Mouse (Mus musculus) midbrain, postnatal 0 days (tissue): ENCODE data around the gene Xylt1. TPM values are rescaled to one million over a fixed set of nuclear protein-coding genes. Genes with fewer than 3 reads are reported as not detected.

Experiments used
- ATAC-seq: fragments of 200-750 bp; cut with Nextera tagmentation; 2 replicates; pipeline ENCODE4 v1.8.0; 2017; ENCODE audit warnings: moderate number of reproducible peaks, mild to moderate bottlenecking, moderate TSS enrichment, moderate library complexity; ENCODE audit not compliant: low FRiP score
- DNase-seq: peaks from one replicate; pipeline ENCODE4 v3.0.0-alpha.2; 2015; ENCODE audit warnings: low spot score
- H3K27ac ChIP-seq: fragments of 300-500 bp; sonication (generic); 2 replicates; pipeline ENCODE4 v1.5.1; 2014; ENCODE audit warnings: low read depth, mild to moderate bottlenecking, low read length, mixed read lengths
- H3K27me3 ChIP-seq: fragments of 300-500 bp; sonication (generic); 2 replicates; pipeline ENCODE4 v1.6.1; 2014; ENCODE audit warnings: low read length, control low read depth, mixed read lengths; ENCODE audit not compliant: insufficient read depth
- H3K36me3 ChIP-seq: fragments of 300-500 bp; sonication (generic); 2 replicates; pipeline ENCODE4 v1.6.1; 2014; ENCODE audit warnings: low read length, control low read depth, mixed read lengths; ENCODE audit not compliant: insufficient read depth
- H3K4me1 ChIP-seq: fragments of 300-500 bp; sonication (generic); 2 replicates; pipeline ENCODE4 v1.6.1; 2014; ENCODE audit warnings: mild to moderate bottlenecking, control low read depth, antibody characterized with exemption, low read length, mixed read lengths; ENCODE audit not compliant: insufficient read depth
- H3K4me2 ChIP-seq: fragments of 300-500 bp; sonication (generic); 2 replicates; pipeline ENCODE4 v1.6.1; 2014; ENCODE audit warnings: low read depth, mild to moderate bottlenecking, low read length, mixed read lengths; ENCODE audit not compliant: poor library complexity, severe bottlenecking
- H3K4me3 ChIP-seq: fragments of 300-500 bp; sonication (generic); 2 replicates; pipeline ENCODE4 v1.5.1; 2014; ENCODE audit warnings: low read depth, mild to moderate bottlenecking, low read length, moderate library complexity
- H3K9ac ChIP-seq: fragments of 300-500 bp; sonication (generic); replicated peaks from 2 replicates; pipeline ENCODE4 v1.6.1; 2014; ENCODE audit warnings: mild to moderate bottlenecking, low read length, moderate library complexity, mixed read lengths; ENCODE audit not compliant: poor library complexity, severe bottlenecking
- H3K9me3 ChIP-seq: fragments of 300-500 bp; sonication (generic); 2 replicates; pipeline ENCODE4 v1.6.1; 2016; ENCODE audit warnings: low read length, control low read depth
- CTCF ChIP-seq: IDR thresholded peaks from 2 replicates; pipeline ENCODE4 v1.5.1; 2016; ENCODE audit warnings: antibody characterized with exemption, mild to moderate bottlenecking
- WGBS: fragments of 180-500 bp; shearing (Covaris S2); extraction: QIAGEN DNeasy Blood & Tissue Kit; methylation state at CpG from one replicate; pipeline ENCODE4 v1.1.7; 2014; 5-methylcytosine and 5-hydroxymethylcytosine counted together
- polyA plus RNA-seq: library from polyadenylated mRNA; unstranded; fragments of >200 nt; fragmentation: Nextera tagmentation; extraction: Ambion mirVana; gene quantifications from 2 replicates; pipeline ENCODE4 v1.2.1, GENCODE M21; 2015
- total RNA-seq: library from RNA; depleted of rRNA; stranded (reverse); fragments of >200 nt; gene quantifications from 2 replicates; pipeline ENCODE4 v1.2.3, GENCODE M21; 2014

The Xylt1 gene
- total and polyA plus RNA-seq, 2 experiments from 2014 or later, result 2.5 to 16.4 TPM

- H3K9me3 ChIP-seq, result no peaks in the 10 kb centered on the region
- peak; percentile 48; the same call in 1 of the 2 replicates for ATAC-seq
- H3K27me3 ChIP-seq, result no peaks in the 10 kb centered on the region
- no peak overlapping the region for H3K4me2 ChIP-seq
- no peak overlapping the region for H3K9ac ChIP-seq
- DNase-seq, result peak; percentile 88
- TF ChIP-seq CTCF, result no peak
- peaks cover 3% of the 10 kb centered on the region; the same call in 1 of the 2 replicates for H3K4me1 ChIP-seq
- WGBS, result 36% methylated on average over 19 of the region's 19 CpGs
- H3K4me3 ChIP-seq, result no peak overlapping the region
- no peaks in the 10 kb centered on the region for H3K36me3 ChIP-seq
- H3K27ac ChIP-seq, result peak overlapping the region; percentile 38
Observed at GRCm38 (mm10) chr7:117472781-117473743, 92.3 kb downstream of the Xylt1 start.

- ATAC-seq (no peak), DNase-seq (no peak)
- no peaks in the 10 kb centered on the region for H3K9me3 ChIP-seq
- WGBS, result 26% methylated on average over 2 of the region's 2 CpGs
- H3K4me2 ChIP-seq, result no peak overlapping the region
- H3K4me3 ChIP-seq, result no peak overlapping the region
- TF ChIP-seq CTCF, result no peak
- no peaks in the 10 kb centered on the region for H3K36me3 ChIP-seq
- H3K27me3 ChIP-seq, result no peaks in the 10 kb centered on the region
- H3K4me1 ChIP-seq, result peaks cover 3% of the 10 kb centered on the region; the same call in 1 of the 2 replicates
- H3K27ac ChIP-seq, result 0 out of 2 replicates have a peak overlapping the region, but pooled peaks have one; percentile 38
- H3K9ac ChIP-seq, result no peak overlapping the region
Observed at GRCm38 (mm10) chr7:117474302-117474701, 93.5 kb downstream of the Xylt1 start.

DNA sequence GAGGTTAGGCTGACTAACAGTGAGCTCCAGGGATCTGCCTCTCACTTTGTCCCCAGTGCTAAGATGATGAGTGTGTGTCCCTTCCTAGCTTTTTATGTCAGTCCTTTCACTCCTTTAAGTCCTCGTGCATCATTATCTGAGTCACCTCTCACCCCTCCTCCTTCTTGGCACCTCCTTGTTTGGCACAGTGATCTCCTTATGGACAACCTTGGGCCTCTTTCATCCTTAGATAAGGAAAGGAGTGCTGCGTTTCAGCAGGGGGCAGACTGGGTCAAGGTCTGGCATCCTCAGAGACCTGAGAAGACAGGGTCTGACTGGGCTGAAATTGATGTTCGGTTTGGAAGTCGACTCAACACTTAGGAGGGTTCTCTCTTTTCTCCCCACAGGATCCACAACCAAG is 94.3 kb downstream of the Xylt1 start:
- DNase-seq (no peak), ATAC-seq (no peak)
- Histone ChIP-seq H3K27ac (no peak overlapping the region), H3K4me3 (no peak overlapping the region), H3K9me3 (no peaks in the 10 kb centered on the region), H3K36me3 (no peaks in the 10 kb centered on the region), H3K4me1 (peaks cover 3% of the 10 kb centered on the region; the same call in 1 of the 2 replicates), H3K27me3 (no peaks in the 10 kb centered on the region), H3K9ac (no peak overlapping the region), H3K4me2 (no peak overlapping the region)
- no peak for TF ChIP-seq CTCF
- WGBS, result 69% methylated on average over 4 of the region's 4 CpGs

DNA sequence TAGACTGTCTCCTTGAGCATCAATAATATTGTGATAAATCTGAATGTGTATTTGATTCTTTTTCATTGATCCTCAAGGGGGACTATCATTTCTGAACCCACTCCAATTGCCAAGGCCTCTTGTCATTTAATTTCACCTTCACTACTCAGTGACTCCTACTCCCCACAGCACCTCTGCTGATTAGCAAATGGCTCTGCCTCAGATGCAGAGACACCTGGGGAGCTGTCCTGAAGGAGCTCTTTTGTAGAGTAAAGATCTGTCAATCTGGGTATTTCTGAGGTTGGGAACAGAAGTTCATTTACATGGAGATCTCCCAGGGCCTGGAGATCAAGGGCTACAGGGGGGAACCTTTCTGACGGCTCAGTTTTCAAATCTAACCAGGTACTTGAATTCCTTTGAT is 98.2 kb downstream of the Xylt1 start:
- Histone ChIP-seq H3K4me1 (peaks cover 3% of the 10 kb centered on the region; the same call in 1 of the 2 replicates), H3K4me3 (no peak overlapping the region), H3K4me2 (no peak overlapping the region), H3K27me3 (no peaks in the 10 kb centered on the region), H3K9me3 (no peaks in the 10 kb centered on the region), H3K27ac (no peak overlapping the region), H3K9ac (no peak overlapping the region), H3K36me3 (no peaks in the 10 kb centered on the region)
- ATAC-seq (peak; percentile 27; the same call in 1 of the 2 replicates), DNase-seq (no peak)
- WGBS, result 11% methylated on average over 1 of the region's 1 CpGs
- TF ChIP-seq CTCF, result no peak

DNA sequence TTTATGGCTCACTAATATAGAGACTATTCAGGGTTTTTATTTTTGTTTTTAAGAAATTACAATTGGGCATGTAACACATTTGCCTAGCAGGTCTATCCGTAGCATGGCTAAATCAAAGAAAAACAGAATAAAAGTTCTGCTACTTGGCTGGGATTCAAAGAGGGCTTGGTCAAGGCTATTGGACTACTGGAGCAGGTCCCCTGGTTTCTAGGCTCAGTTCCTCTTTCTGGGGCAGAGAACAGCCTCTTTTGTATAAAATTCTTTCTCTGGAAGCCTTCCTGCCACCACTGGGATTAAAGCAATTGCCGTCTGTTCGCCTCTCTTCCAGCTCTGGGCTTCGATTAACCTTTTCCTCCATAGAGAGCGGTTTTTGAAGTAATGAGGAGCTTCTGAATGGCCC is 100.1 kb downstream of the Xylt1 start:
- DNase-seq (peak; percentile 32), ATAC-seq (no peak)
- TF ChIP-seq CTCF, result no peak
- H3K4me2 ChIP-seq, result no peak overlapping the region
- H3K9ac ChIP-seq, result no peak overlapping the region
- H3K4me1 ChIP-seq, result no peaks in the 10 kb centered on the region
- H3K9me3 ChIP-seq, result no peaks in the 10 kb centered on the region
- no peaks in the 10 kb centered on the region for H3K27me3 ChIP-seq
- H3K4me3 ChIP-seq, result no peak overlapping the region
- H3K36me3 ChIP-seq, result no peaks in the 10 kb centered on the region
- 49% methylated on average over 5 of the region's 5 CpGs for WGBS
- no peak overlapping the region for H3K27ac ChIP-seq

DNA sequence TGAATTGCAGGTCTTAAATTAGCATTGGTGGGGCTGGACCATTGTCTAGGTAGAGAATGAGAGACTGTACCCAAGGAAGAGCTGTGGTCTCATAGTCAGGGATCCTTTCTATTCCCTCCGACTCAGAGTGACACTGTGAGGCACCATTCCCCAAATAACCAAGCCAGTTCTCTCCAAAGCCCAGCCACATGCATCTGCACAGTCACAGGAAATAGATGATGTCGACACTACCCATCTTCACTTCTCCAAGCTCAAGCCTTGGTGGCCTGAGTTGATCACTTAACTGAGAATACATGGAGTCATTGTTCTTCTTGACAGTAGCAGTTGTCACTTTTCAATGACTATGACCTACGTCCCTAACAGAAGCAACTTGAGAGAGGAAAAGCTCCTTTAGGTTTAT is 100.6 kb downstream of the Xylt1 start:
- no peak for ATAC-seq
- Histone ChIP-seq H3K4me1 (no peaks in the 10 kb centered on the region), H3K27ac (no peak overlapping the region), H3K27me3 (no peaks in the 10 kb centered on the region), H3K4me3 (no peak overlapping the region), H3K4me2 (no peak overlapping the region), H3K36me3 (no peaks in the 10 kb centered on the region), H3K9me3 (no peaks in the 10 kb centered on the region), H3K9ac (no peak overlapping the region)
- WGBS, result 95% methylated on average over 3 of the region's 3 CpGs
- DNase-seq, result no peak
- no peak for TF ChIP-seq CTCF
